Mouse (Mus musculus): ENCODE measurements around the gene Hnrnpul1.

DNA sequence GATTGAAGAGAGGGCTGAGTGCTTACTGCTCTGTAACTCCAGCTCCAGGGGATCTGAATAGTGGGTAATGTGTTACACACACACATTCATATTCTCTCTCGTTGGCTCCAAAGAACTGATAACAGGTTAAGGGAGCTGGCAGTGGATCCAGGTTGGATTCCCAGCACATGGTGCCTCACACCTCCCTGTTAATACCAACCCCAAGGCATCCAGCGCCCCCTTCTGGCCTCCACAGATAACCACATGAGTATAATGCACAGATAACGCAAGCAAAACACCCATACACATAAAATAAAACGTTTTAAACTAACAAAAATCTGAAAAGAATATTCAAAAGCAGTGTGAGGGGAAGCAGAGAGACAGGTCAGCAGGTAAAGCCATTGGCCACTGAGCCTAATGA is 82.1 kb downstream of the Hnrnpul1 start:
- peak; percentile 26 for TF ChIP-seq CTCF (IDR thresholded peaks at IDR 0.05)
- TF ChIP-seq EP300 (IDR thresholded peaks at IDR 0.05), result no peak

All from lung, postnatal 0 days (tissue).